Mouse (Mus musculus): ENCODE measurements around the gene Kif2b. TPM values are rescaled to one million over a fixed set of nuclear protein-coding genes. Genes with fewer than 3 reads are reported as not detected.

Kif2b gene
- polyA plus RNA-seq (2016; fragmentation: Nextera tagmentation; extraction: Ambion mirVana): not detected in 2 replicates

DNA sequence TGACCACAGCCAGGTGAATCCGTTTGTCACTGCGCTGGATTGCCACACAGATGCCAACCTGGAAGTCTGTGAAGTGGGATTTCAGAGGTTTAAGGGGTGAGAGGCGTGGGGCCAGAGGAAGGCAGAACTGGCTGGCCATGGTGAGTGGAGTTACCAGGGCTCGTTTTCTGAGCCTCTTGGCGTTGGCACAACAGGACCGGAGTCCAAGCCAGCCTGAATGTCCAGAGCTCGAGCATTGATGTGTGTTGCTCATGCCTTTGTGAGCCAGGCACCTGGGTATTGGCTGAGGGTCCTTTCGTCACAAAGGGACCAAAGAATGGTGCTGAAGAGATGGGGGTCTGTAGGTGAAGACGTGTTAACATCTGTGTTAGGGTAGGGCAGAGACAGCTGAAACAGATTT is at the start of gene Kif2b:
Gene Kif2b, minus strand, starts transcription at position 242 of the 400 bp plus-strand sequence.
- H3K9ac ChIP-seq: no peak within 1 kb of the TSS
- no peak for ATAC-seq (ENCODE audit: insufficient number of reproducible peaks, insufficient read depth, low FRiP score, low TSS enrichment)
- no peaks in the 10 kb centered on the region for H3K27me3 ChIP-seq
- no peaks in the 10 kb centered on the region for H3K9me3 ChIP-seq
- no peaks in the 10 kb centered on the region for H3K36me3 ChIP-seq
- no peak within 1 kb of the TSS for H3K4me2 ChIP-seq (replicated peaks)
- H3K4me1 ChIP-seq: no peaks in the 10 kb centered on the region
- no peak within 1 kb of the TSS for H3K27ac ChIP-seq
- 89% methylated on average over 9 of the region's 9 CpGs for WGBS
- no peak within 1 kb of the TSS for H3K4me3 ChIP-seq

DNA sequence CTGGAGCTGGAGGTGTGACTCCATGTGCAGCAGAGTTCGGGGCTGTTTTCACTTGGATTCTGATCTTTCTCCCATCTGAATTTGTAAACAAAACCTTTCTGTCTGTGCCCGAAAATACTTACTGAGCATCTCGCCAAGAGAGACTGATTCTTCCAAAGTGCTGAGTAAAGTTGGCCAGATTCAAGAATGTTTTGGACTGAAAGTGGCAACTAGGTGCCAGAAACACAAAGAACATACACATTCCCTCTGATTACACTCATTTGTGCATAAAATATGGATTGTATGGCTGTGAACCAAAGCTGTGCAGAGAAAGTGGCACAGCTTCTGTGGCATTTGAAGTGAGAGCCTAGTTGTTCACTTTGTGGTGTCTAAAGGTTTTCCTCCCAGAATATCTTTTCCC is 15.7 kb upstream of the Kif2b start:
- no peak overlapping the region for H3K4me3 ChIP-seq
- 69% methylated on average over 3 of the region's 3 CpGs for WGBS
- no peak overlapping the region for H3K4me2 ChIP-seq (replicated peaks)
- H3K4me1 ChIP-seq: no peaks in the 10 kb centered on the region
- no peaks in the 10 kb centered on the region for H3K36me3 ChIP-seq
- no peak for ATAC-seq (ENCODE audit: insufficient number of reproducible peaks, insufficient read depth, low FRiP score, low TSS enrichment)
- no peaks in the 10 kb centered on the region for H3K9me3 ChIP-seq
- no peak overlapping the region for H3K27ac ChIP-seq
- H3K9ac ChIP-seq: no peak overlapping the region
- no peaks in the 10 kb centered on the region for H3K27me3 ChIP-seq

DNA sequence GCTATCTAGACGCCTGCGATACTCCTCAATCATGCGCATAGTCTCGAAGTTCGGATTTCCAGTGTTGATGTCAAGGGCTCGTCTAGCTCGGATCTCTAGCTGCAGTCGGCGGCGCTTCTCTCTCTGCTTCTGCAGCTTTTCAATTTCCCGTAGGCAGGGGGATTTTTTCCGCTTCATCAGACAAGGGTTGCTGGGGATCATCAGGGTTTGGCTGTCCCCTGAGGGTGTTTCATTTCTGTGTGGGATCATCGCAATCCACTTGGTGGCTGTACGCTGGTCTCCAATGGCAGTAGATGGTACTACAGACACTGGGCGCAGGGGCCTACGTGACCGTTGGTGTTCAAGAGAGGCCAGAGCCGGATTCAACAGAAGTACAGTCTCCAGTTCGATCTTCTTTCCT is 502 bp downstream of the Kif2b start:
- no peak overlapping the region for H3K4me2 ChIP-seq (replicated peaks)
- H3K36me3 ChIP-seq: no peaks in the 10 kb centered on the region
- WGBS: 92% methylated on average over 19 of the region's 19 CpGs
- ATAC-seq (ENCODE audit: insufficient number of reproducible peaks, insufficient read depth, low FRiP score, low TSS enrichment): no peak
- H3K27ac ChIP-seq: no peak overlapping the region
- H3K9me3 ChIP-seq: no peaks in the 10 kb centered on the region
- H3K4me1 ChIP-seq: no peaks in the 10 kb centered on the region
- no peak overlapping the region for H3K4me3 ChIP-seq
- H3K9ac ChIP-seq: no peak overlapping the region
- no peaks in the 10 kb centered on the region for H3K27me3 ChIP-seq

DNA sequence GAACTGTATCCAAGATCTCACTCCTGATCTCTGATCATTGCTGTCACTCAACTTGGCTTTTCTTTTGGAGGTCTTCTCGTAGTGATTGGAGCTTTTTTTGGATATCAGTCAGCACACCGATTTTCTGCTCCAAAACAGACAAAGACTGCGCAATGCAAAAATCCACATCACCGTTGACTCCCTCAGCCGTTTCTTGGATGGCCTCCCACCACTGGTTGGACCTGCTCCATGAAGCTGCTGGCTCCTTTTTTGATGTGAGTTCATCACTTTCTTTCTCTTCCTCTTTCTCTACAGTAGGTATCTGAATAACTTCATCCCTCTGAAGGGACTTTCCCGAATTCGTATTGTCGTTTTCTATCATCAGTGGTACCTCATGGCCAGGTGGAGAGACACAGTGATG is 2.0 kb downstream of the Kif2b start:
- Histone ChIP-seq H3K9ac (no peak overlapping the region), H3K4me1 (no peaks in the 10 kb centered on the region), H3K27ac (no peak overlapping the region), H3K27me3 (no peaks in the 10 kb centered on the region), H3K9me3 (no peaks in the 10 kb centered on the region), H3K36me3 (no peaks in the 10 kb centered on the region), H3K4me2 (replicated peaks) (no peak overlapping the region), H3K4me3 (no peak overlapping the region)
- no peak for ATAC-seq (ENCODE audit: insufficient number of reproducible peaks, insufficient read depth, low FRiP score, low TSS enrichment)
- 93% methylated on average over 8 of the region's 8 CpGs for WGBS

DNA sequence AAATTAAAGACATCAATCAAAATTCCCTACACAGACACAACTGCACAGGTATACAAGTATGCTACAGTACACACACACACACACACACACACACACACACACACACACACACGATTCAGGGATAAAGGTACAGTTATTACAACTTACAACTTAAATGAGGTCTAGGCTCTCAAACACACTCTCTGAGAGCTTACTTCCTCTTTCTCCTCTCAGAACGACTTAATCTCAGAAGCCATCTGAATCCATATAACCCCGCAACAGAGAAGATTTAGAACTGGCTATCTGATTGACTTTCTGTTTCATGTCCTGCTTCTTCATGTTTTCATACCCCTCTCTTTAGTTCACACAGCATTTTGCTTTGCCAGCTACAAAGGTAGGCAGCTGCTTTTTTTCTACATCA is 2.9 kb downstream of the Kif2b start:
- Histone ChIP-seq H3K4me2 (replicated peaks) (no peak overlapping the region), H3K4me3 (no peak overlapping the region), H3K27ac (no peak overlapping the region), H3K27me3 (no peaks in the 10 kb centered on the region), H3K36me3 (no peaks in the 10 kb centered on the region), H3K4me1 (no peaks in the 10 kb centered on the region), H3K9me3 (no peaks in the 10 kb centered on the region), H3K9ac (no peak overlapping the region)
- ATAC-seq (ENCODE audit: insufficient number of reproducible peaks, insufficient read depth, low FRiP score, low TSS enrichment): no peak
- WGBS: 65% methylated on average over 3 of the region's 3 CpGs

DNA sequence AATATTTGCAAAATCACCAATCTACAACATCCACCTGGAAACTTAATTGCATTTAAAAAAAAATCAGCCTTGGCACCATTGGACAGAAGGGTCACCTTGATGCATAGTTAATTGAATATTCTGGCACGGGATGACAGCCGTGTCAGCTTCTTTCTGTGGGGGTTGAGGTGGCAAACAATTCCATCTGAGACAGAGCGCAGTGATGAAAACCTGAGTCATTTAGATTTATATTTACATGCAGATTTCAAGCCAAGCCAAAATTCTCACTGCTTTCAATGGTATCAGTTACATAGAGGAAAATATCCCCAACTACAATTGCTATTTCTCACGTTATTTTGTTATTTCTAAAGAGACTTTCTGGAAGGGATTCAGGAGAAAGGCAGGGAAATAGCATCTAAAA is 46.6 kb downstream of the Kif2b start:
- Histone ChIP-seq H3K27me3 (no peaks in the 10 kb centered on the region), H3K27ac (no peak overlapping the region), H3K9ac (no peak overlapping the region), H3K9me3 (no peaks in the 10 kb centered on the region), H3K4me3 (no peak overlapping the region), H3K36me3 (no peaks in the 10 kb centered on the region), H3K4me1 (no peaks in the 10 kb centered on the region), H3K4me2 (replicated peaks) (no peak overlapping the region)
- ATAC-seq (ENCODE audit: insufficient number of reproducible peaks, insufficient read depth, low FRiP score, low TSS enrichment): no peak
- WGBS: 78% methylated on average over 4 of the region's 4 CpGs

All from embryonic facial prominence, embryonic 12.5 days (tissue).